Mouse (Mus musculus) kidney, postnatal 10 days (tissue): Measurements from ENCODE around the gene Isoc2b.
"Not testable (repeated sequence)": the region's sequence is repeated elsewhere in the genome, so short reads cannot be mapped to it uniquely, and the experiment has no call there.

Experiments
- DNase-seq: peaks from one replicate; pipeline ENCODE4 v3.0.0; 2021; ENCODE audit warnings: mixed read lengths

Isoc2b gene

DNA sequence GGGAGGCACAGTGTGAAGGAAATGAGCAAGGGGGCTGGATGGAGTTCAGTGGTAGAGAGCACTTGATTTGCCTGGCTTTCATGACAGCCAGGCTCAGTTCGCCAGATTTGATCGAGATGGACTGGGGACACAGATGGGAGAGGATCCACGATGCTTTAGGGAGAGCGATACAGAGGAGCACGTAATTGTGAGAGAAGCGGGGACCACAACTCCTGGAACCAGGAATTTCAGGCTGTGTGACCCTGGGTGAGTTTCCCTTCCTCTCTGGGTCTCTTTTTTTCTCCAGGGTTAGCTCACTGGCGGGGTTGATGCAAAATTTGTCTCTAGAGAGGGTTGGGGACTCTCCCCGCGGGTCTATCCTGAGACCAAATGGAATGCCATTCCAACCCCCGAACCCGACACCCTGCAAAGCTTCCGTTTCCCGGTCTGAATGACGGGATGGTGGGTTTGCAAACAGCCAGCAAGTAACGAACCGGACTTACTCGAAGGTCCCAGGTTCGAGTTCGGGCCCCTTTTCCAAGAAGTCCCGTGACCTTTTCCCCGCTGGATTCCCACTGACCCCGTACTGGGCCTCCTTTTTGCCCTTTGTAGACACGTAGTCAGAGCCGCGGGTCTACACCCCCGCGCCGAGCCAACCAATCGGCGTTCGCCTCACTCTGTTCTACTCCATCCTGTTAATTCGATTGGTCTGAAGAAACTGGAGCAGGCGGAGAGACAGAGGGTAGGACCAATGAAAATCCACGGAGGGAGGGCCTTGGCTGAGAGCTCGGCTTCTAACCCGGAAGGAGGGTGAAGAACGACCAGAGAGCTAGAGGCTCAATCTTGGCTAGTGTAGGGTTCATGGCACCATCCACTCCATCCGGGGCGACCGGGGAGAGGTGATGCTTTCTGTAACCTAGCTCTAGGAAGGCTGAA lies 4.2 kb downstream of the Isoc2b start:
- peak; percentile 96 for DNase-seq

DNA sequence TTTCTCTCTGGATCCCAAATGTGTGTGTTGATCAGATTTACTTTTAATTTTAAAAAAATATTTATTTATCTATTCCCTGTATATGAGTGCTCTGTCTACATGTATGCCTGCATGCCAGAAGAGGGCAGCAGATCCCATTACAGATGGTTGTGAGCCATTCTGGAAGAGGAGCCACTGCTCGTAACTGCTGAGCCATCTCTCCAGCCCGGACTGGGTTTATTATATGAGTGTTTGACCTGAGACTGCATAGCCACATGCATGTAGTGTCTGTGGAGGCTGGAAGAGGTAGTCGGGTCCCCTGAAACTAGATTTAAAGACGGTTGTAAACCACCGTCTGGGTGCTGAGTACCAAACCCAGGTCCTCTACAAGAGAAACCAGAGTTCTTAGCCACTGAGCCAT lies 5.0 kb downstream of the Isoc2b start:
- peak; percentile 61 for DNase-seq

DNA sequence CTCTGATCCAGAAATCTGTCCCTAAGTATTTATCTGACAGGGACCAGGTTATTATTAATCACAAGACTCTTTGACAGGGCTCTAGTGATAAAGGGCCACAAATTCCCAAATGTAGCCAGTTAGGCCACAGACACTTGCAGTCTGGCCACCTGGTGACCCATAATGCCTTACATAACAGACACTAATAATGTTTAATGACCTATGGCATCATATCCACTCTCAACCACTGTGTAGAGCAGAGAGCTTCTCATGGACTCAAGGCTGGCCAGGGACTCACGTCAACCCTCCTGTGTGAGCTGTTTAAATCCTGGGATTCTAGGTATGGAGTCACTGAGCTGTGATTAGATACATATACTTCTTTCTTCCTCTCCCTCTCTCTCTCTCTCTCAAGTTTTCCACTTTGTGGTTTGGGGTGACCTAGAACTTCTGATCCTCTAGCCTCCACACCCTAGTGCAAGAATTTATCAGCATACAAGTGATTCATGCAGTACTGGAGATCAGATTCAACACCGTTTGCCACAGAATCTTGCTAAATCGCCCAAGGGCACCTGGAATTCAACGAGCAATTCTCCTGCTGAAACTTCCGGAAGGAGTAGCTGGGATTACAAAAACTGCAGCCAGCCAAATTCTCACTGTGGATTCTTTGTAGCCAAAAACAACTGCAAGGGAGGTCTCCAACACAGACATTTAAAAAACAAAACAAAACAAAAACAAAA lies 5.8 kb downstream of the Isoc2b start:
- no peak for DNase-seq

DNA sequence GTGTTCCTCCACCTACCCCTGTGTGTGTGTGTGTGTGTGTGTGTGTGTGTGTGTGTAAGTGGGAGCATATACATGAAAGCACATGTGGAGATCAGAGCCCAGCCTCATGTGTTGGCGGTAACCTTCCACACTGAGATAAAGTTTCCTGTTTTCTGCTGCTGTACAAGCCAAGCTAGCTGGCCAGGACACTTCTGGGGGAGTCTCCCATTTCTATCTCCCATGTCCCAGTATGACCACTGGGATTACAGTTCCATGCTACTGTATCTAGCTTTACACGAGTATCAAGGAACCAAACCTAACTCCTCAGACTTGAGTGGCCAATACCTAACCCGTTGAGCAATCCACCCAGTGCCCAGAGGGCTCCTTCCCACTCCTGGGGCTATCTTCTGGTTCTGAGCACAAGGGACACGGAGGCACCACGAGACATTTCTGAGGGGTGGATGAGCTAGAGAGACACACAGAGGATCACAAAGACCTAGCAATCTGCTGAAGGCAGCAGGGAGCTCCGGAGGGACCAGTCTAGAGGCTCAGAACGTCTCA lies 6.4 kb downstream of the Isoc2b start:
- DNase-seq: no peak

DNA sequence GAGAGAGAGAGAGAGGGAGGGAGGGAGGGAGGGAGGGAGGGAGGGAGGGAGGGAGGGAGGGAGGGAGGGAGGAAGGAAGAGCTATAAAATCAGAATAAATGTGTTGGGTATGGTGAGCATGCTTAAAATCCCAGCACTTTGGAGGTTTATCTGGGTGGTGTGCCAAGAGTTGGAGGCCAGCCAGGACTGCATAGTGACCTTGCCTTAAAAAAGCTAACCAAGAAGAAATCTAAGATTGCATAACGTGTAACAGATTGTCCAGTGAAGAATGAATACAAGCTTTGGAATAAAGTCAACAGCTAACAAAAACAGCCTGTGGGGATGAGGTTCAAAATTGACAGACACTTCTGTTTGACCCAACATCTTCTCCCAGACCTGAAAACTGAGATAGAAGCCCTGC lies 7.0 kb downstream of the Isoc2b start:
- DNase-seq: peak; percentile 86

DNA sequence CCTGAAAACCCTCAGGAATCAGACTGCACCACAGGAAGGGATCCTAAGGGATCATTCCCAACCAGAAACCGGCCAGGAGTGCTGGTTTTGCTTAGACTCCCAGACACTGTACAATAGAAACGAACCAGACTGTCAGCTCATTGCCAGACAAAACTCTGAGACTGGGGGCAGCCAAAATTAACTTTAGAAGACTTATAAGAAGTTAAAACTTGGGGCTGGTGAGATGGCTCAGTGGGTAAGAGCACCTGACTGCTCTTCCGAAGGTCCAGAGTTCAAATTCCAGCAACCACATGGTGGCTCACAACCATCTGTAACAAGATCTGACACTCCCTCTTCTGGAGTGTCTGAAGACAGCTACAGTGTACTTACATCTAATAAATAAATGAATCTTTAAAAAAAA lies 9.1 kb downstream of the Isoc2b start:
- not testable (repeated sequence) for DNase-seq

DNA sequence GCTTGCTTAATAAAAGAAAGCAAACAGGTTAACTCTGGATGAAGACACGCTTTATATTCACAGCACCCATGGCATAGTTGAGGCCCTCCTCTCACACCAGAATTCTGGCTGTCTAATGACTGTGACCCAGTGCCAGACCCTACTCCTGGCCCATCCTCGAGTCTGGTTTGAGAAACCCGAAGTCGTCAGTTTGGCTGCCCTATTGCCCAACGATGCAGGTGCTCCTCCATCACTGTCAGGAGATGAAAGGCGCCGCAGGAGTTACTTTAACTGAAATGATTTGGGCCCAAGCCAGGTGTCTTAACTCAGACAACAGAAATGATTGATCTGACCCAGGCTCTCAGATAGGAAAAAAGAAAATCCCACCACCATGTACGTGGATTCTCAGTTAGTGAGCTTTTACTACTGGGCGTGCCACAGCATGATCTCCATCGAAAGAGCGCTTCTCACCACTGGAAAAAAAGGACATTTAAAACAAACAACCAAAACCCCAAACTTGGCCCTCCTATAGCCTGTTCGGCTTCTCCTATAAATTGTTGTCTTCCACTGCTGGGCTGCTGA lies 10.6 kb downstream of the Isoc2b start:
- DNase-seq: no peak

DNA sequence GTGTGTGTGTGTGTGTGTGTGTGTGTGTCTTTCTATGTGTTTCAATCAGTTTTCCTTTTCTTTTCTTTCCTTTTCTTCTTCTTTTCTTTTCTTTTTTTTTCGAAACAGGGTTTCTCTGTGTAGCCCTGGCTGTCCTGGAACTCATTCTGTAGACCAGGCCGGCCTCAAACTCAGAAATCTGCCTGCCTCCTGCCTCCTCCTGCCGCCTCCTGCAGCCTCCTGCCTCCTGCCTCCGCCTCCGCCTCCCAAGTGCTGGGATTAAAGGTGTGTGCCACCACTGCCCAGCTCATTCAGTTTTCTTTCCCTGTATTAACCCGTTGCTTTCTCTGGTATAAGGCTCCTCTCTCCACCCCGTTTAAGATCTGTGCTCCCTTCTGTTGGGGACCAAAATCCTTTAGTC lies 12.7 kb downstream of the Isoc2b start:
- DNase-seq: no peak

DNA sequence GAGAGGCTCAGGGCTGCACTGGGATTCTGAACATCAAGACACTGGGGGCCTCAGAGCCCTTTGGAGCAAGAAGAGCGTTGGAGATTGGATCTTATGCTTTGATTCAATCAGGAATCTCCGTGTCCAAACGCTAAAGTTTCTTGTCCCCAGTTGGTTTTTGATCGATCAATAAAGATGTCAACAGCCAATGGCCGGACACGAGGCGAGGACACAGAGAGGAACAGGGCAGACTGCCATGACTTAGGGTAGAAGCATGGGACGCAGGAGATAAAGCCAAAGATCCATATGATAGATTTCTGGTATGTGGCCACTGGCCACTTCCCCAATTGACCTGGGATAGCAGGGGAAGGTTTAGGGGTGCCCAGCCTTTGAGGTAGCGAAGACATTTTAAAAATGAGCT lies 13.6 kb downstream of the Isoc2b start:
- DNase-seq: no peak

DNA sequence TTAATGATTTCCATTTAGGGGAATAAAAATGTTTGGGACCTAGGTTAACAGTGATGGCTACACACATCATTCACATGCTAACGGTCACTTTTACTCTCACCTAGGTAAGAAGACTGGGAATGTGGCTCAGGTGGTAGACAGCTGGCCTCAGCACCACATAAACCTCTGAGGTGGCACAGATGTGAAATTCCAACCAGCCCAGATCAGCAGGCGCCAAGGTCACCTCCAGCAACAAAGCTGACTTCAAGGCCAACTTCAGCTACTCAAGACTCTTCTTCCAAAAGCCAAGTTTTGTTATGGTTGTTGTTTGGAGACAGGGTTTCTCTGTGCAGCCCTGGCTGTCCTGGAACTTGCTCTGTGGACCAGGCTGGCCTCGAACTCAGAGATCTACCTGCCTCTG lies 16.4 kb downstream of the Isoc2b start:
- DNase-seq: no peak

DNA sequence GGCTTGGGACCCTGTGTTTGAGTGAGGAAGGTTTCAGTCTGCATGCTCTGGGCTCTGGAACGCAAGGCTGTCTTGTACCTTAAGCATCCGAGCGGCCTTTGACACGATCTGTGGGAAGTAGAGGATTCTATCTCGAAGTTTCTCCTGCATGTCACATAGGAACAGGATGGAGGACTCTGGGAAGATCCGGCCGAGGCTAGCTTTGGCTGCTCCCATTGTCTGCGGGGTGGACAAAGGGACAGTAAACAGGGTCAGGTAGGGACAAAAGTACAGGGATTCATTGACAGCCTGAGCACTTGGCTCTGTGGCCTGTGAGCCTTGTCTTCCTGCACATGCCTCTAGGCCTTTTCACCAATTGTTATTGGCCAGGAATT lies 18.8 kb downstream of the Isoc2b start:
- no peak for DNase-seq

DNA sequence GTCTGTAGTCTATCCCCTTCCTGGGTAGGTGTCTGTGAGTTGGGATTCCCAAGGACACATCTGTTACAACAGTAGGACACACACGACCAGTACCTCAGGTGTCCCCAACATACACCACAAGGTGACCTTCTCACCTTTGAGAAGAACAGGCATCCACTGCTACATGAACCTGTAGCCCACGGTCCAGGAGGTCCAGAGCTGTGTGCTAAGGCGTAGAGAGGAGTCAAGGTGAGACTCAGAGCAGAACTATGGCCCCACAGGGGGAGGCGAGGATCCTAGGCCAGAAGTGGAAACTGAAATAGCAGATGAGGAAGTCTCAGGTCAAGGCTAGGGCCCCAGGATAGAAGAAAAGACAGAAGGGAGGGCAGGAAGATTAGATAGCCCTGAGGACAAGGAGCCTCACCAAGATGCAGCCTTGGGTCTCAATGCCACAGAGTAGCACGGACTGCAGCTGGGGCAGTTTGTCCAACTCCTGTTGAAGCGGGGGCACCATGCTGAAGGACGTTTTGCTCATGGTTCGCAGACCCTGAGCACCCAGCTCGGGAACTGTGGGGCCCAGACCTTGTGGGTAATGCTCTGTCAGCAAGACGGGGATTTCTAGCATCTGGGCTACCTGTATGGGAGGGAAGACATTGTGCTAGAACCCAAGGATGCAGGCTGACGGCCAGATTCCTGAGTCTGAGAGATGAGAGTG lies 19.3 kb downstream of the Isoc2b start:
- no peak for DNase-seq

DNA sequence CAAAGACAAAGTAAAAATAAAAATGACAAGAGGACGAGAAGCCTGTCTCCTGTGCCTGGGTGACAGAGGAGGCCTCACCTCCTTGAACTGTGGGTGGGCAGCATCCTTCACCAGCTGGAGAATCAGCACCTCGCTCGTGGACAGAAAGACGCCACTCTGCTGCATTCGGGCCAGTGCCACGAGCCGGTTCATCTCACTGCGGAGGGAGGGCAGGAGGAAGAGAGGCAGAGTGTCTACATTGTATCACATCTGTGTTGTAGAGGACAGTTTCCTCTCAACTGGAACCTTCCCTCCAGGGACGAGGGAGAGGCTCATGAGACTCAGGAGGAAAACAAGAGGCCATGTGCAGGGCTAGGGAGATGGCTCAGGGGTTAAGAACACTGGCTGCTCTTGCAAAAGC lies 20.7 kb downstream of the Isoc2b start:
- no peak for DNase-seq

DNA sequence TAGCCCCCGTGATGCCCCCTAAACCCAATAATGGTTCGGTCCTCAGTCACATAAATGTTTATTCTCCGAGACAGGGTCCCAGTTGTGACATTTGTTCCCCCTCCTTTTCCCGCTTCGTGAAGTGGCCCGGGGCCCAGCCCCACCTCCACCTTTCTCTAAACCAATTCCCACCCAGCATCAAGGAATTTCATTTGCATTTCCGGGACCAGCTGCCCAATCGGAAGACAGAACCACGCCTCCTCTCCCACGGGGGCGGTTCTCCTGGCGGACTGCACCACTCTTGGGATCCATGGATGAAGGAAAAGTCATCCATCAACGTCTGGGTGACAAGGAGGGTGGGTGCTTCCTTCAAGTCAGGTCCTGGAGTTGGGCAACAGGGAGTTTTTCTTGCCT lies 25.1 kb downstream of the Isoc2b start:
- peak; percentile 84 for DNase-seq

DNA sequence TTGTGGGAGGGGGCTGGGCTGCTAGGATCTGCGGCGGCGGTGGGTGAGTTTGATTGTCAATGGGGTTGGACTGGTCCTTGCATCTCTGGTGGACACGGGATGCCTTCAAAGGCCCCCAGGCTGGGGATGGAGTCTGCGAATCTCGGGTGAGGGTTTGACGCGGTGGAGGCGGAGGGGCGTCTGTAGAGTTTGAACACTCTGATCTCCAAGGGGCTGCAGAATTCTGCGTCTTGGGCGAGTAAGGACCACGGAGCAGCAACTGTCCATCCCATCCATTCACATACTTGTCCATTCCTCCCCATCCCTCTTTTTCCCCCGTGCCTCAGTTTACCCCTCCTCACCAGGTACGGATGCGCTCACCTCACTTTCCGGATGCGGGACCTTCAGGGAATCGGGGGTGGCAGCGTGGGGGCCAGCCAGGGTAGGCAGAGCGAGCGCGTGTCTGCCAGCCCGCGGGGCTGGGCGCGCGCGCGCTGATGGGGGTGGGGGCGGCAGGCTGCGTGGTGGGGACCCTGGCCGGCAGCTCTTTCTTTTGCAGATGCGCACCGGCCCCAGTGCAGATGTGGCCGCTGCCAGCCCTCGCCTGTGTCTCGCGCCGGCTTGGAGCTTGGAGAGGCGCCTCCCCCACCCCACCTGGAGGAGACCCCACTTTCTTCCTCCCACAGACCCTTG lies 25.7 kb downstream of the Isoc2b start, which contains the start of gene Shisa7:
Gene Shisa7 (minus strand): TSS at position 452 of the 672 bp plus-strand sequence.
- no peak for DNase-seq

DNA sequence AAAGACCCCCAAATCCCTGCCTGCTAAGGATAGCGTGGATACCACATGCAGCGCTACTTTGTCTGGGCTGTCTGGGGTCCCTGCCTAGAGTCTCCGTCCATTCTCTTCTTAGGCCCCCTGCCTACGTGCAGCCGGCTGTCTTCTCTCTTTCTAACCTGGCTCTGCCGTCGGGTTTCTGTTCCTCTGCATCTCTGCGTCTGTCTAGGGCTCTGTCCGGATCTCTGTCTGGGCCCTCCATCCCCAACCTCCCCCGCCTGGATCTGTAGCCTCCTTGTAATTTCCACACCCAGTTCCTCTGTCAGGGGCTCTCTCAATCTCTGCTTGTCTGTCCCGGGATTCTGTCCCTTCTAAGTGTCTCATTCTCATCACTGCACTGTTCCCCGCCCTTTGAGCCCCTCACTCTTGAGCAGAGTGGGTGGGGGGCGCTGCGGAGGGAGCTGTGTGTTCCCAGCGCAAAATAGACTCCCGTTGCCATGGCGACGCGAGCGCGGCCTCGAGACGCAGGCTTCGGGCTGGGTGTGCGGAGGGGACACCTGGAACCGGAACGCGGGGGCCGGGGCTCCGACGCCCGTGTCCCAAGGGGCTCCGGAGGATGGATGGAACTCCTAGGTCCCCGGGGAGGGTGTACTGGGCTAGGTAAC lies 26.3 kb downstream of the Isoc2b start:
- DNase-seq: peak; percentile 35

DNA sequence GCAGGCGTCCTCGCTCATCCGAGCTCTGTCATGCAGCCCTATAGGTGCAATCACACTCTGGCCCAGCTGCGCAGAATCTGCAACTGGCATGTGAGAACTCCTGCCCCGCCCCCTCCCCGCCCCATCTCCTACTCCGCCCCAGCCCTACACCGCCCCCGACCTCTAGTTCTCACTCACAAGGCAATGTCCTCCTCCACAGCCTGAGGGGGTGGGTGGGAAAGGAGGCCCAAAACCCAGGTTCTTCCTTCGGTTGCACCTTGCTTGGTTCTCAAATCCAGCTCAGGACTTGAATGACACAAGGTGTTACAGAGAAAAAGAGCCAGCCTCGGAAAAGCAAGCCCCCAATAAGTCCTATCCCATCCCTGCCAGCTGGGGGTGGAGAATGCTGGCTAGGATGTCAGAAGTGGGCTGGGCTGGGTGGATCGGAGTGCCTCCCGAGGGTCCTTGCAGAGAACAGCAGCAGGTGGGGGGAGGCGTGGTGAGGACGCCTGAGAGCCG lies 27.4 kb downstream of the Isoc2b start:
- DNase-seq: peak; percentile 48

DNA sequence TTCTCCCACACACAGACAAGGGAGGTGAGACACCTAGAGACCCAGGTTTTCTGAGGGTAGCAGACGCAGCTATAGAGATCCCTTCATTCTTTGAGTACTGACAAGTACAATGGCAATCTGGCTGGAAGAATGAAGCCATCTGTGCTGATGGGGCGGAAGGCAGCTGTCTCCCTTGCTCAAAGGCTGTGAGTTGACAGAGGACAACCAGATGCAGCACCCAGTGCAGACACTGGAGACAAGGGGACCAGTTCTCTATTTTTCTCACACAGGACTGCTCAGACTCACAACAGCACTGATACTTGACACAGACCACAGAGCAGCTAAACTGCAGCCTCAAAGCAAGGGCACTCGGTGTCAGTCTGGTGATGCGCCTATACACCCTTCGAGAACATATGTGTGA lies 28.0 kb downstream of the Isoc2b start:
- DNase-seq: no peak

DNA sequence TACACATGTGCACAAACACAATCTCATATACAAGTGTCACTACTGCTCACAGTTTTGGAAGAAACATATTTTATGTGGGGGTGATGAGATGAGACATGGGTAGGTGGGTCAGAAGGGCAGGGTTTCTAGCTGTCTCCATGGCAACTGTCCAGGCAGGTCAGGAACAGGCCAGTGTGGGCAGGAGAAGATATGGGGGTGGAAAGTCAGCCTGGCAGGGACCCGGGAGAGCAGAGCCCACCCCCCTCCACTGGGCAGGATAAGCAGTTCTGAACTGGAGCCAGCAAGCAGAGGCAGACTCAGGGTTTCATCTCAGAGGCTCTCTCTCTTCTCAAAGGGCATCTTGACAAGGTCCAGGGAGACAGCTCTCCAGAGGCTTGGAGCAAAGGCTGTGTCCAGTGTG lies 32.4 kb downstream of the Isoc2b start:
- DNase-seq: no peak

DNA sequence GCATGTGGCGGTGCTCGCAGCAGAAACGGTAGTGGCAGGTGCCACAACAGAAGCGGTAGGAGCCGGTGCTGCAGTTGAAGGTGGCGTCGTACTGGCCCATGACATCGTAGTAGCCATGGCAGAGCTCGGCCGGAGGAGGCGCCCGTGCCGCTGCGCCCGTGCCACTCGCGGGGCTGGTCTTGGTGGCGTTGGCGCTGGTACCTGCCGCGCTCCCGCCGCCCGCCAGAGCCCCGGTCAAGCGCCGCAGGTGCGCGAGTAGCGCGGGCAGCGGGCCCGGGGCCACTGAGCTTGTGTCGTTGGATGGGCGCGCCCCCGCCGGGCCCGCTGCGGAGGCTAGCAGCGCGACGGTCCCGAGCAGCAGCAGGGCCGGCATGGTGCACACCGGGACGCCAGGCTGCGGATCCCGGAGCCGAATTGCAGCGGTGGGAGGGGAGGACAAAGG lies 33.7 kb downstream of the Isoc2b start:
- DNase-seq: peak; percentile 80

DNA sequence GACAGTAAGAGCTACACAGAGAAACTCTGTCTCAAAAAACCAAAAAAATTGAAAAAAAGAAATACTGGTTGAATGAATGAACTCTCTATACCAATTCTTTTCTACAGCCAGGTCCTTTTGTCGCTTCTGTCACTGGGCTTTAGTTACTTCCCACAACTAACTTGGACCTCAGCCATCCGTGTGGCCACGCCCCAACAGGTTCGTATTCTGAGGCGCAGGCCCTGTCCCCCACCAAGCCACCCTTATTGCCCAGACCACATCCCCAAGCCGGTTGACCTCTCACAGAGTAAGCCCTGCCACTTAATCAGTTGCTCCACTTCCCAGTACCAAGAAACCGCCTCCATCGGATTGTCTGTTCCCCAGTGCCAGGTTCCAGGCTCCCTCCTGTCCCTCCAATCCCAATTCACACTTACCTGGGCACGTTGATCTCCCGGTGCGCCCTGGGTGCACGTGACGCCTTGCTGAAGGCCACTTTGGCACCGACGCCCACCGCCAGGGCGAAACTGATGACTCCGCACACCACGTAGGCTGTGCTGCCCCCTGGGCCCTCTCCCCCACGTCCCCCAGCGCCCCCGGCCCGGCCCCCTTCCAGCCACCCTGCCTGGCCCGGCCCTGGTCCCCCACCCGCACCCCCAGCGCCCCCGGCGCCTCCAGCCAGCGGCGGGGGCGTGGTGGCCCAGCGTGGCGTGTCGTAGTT lies 34.3 kb downstream of the Isoc2b start:
- peak; percentile 46 for DNase-seq
